Mouse (Mus musculus) CH12.LX (cell line): Measurements from ENCODE around the gene Alg9. TPM values are rescaled to one million over a fixed set of nuclear protein-coding genes. Genes with fewer than 3 reads are reported as not detected.

Experiments used
- DNase-seq: peaks from one replicate; pipeline ENCODE4 v3.0.0-alpha.2; 2013; ENCODE audit errors: extremely low read depth
- H3K27ac ChIP-seq: 2 replicates; pipeline ENCODE4 v1.5.1; 2012; ENCODE audit warnings: low read depth, mild to moderate bottlenecking, control low read depth, moderate library complexity; ENCODE audit not compliant: insufficient read depth
- H3K27me3 ChIP-seq: replicated peaks from 2 replicates; pipeline ENCODE3; 2012; ENCODE audit warnings: inconsistent platforms
- H3K36me3 ChIP-seq, 2 experiments: replicated peaks in 1 of 2; 2 replicates each; pipeline versions ENCODE3 to v1.6.1; 2012; ENCODE audit warnings: inconsistent platforms in 1 of 2, low read length in 1 of 2, mild to moderate bottlenecking in 1 of 2, mixed read lengths in 1 of 2, moderate library complexity in 1 of 2; ENCODE audit not compliant: control insufficient read depth in 1 of 2, insufficient read depth in 1 of 2
- H3K4me1 ChIP-seq, 2 experiments: 2 replicates each; pipeline ENCODE4 v1.6.1; 2012; ENCODE audit warnings: inconsistent platforms in 1 of 2, moderate library complexity in 1 of 2; ENCODE audit not compliant: insufficient read depth in 2 of 2, control insufficient read depth in 1 of 2
- H3K4me2 ChIP-seq: 2 replicates; pipeline ENCODE4 v1.6.1; 2012; ENCODE audit warnings: low read depth, mild to moderate bottlenecking, control low read depth; ENCODE audit not compliant: poor library complexity, insufficient read depth, severe bottlenecking
- H3K4me3 ChIP-seq, 3 experiments: fragments of 150-350 bp in 1 of 3; sonication (generic) in 1 of 3; replicated peaks in 1 of 3; 2 replicates each; pipeline versions ENCODE3 to v1.5.1; 2011 to 2012; ENCODE audit warnings: low read depth in 2 of 3, low read length in 2 of 3, mild to moderate bottlenecking in 2 of 3, moderate library complexity in 2 of 3, control low read depth in 1 of 3, improper control_type of control experiment in 1 of 3, inconsistent platforms in 1 of 3, mixed read lengths in 1 of 3; ENCODE audit not compliant: poor library complexity in 1 of 3
- H3K79me2 ChIP-seq: replicated peaks from 2 replicates; pipeline ENCODE4 v1.6.1; 2012; ENCODE audit warnings: mild to moderate bottlenecking, moderate library complexity; ENCODE audit not compliant: control insufficient read depth, poor library complexity, insufficient read depth, severe bottlenecking; ENCODE audit errors: extremely low read depth
- H3K9ac ChIP-seq: 2 replicates; pipeline ENCODE4 v1.6.1; 2012; ENCODE audit warnings: low read depth, mild to moderate bottlenecking, control low read depth, moderate library complexity; ENCODE audit not compliant: insufficient read depth
- H3K9me3 ChIP-seq: replicated peaks from 2 replicates; pipeline ENCODE3; 2012; ENCODE audit warnings: low read length, inconsistent platforms, mixed read lengths
- CHD1 ChIP-seq: IDR thresholded peaks from 2 replicates; pipeline ENCODE4 v1.6.1; 2012; ENCODE audit warnings: low read depth, low read length, improper control_type of control experiment, inconsistent platforms
- CHD2 ChIP-seq: IDR thresholded peaks from 2 replicates; pipeline ENCODE4 v1.6.1; 2011; ENCODE audit warnings: low read length, improper control_type of control experiment
- CTCF ChIP-seq, 2 experiments: IDR thresholded peaks in 1 of 2; conservative IDR thresholded peaks in 1 of 2; 2 replicates each; pipeline ENCODE4 v1.5.1; 2011 to 2012; ENCODE audit warnings: low read depth in 2 of 2, low read length in 2 of 2, improper control_type of control experiment in 1 of 2, inconsistent platforms in 1 of 2, mild to moderate bottlenecking in 1 of 2, moderate library complexity in 1 of 2
- ETS1 ChIP-seq: conservative IDR thresholded peaks from 2 replicates; pipeline ENCODE4 v1.6.1; 2012; ENCODE audit warnings: low read depth, mild to moderate bottlenecking, inconsistent platforms, low read length, improper control_type of control experiment, moderate library complexity
- GABPA ChIP-seq: IDR thresholded peaks from 2 replicates; pipeline ENCODE4 v1.6.1; 2012; ENCODE audit warnings: low read depth, low read length, improper control_type of control experiment, inconsistent platforms; ENCODE audit not compliant: insufficient replicate concordance
- HCFC1 ChIP-seq: IDR thresholded peaks from 2 replicates; pipeline ENCODE4 v1.6.1; 2012; ENCODE audit warnings: low read depth, mild to moderate bottlenecking, inconsistent platforms, low read length, improper control_type of control experiment
- IRF4 ChIP-seq: IDR thresholded peaks from 2 replicates; pipeline ENCODE4 v1.6.1; 2014; ENCODE audit warnings: low read depth, mild to moderate bottlenecking, inconsistent platforms, low read length, improper control_type of control experiment
- JUN ChIP-seq: IDR thresholded peaks from 2 replicates; pipeline ENCODE4 v1.6.1; 2011; ENCODE audit warnings: low read depth, mild to moderate bottlenecking, low read length, improper control_type of control experiment, moderate library complexity; ENCODE audit not compliant: insufficient read depth
- JUND ChIP-seq: conservative IDR thresholded peaks from 2 replicates; pipeline ENCODE4 v1.6.1; 2011; ENCODE audit warnings: low read depth, low read length, improper control_type of control experiment
- MAFK ChIP-seq: IDR thresholded peaks from 2 replicates; pipeline ENCODE4 v1.6.1; 2011; ENCODE audit warnings: low read length, improper control_type of control experiment; ENCODE audit not compliant: insufficient replicate concordance
- MAX ChIP-seq: IDR thresholded peaks from 2 replicates; pipeline ENCODE4 v1.6.1; 2011; ENCODE audit warnings: low read length, improper control_type of control experiment
- MEF2A ChIP-seq: IDR thresholded peaks from 2 replicates; pipeline ENCODE4 v1.6.1; 2014; ENCODE audit warnings: low read depth, mild to moderate bottlenecking, inconsistent platforms, low read length, improper control_type of control experiment, borderline replicate concordance
- MXI1 ChIP-seq: IDR thresholded peaks from 2 replicates; pipeline ENCODE4 v1.6.1; 2011; ENCODE audit warnings: mild to moderate bottlenecking, low read depth, low read length, improper control_type of control experiment
- NELFE ChIP-seq: IDR thresholded peaks from 2 replicates; pipeline ENCODE4 v1.6.1; 2011; ENCODE audit warnings: low read depth, low read length, improper control_type of control experiment
- PAX5 ChIP-seq: IDR thresholded peaks from 2 replicates; pipeline ENCODE4 v1.6.1; 2012; ENCODE audit warnings: low read length, inconsistent platforms, mixed read lengths
- POLR2A ChIP-seq: IDR thresholded peaks from 2 replicates; pipeline ENCODE4 v1.6.1; 2011; ENCODE audit warnings: low read depth, mild to moderate bottlenecking, improper control_type of control experiment, low read length
- POLR2AphosphoS2 ChIP-seq: IDR thresholded peaks from 2 replicates; pipeline ENCODE4 v1.6.1; 2011; ENCODE audit warnings: low read depth, low read length, improper control_type of control experiment
- RAD21 ChIP-seq: IDR thresholded peaks from 2 replicates; pipeline ENCODE4 v1.6.1; 2011; ENCODE audit warnings: low read depth, mild to moderate bottlenecking, low read length, improper control_type of control experiment, moderate library complexity
- RCOR1 ChIP-seq: conservative IDR thresholded peaks from 2 replicates; pipeline ENCODE4 v1.6.1; 2012; ENCODE audit warnings: low read depth, mild to moderate bottlenecking, inconsistent platforms, low read length, improper control_type of control experiment
- SMC3 ChIP-seq: IDR thresholded peaks from 2 replicates; pipeline ENCODE4 v1.6.1; 2011; ENCODE audit warnings: low read depth, low read length, improper control_type of control experiment
- TBP ChIP-seq: conservative IDR thresholded peaks from 2 replicates; pipeline ENCODE4 v1.6.1; 2011; ENCODE audit warnings: low read depth, low read length, improper control_type of control experiment
- TCF12 ChIP-seq: IDR thresholded peaks from 2 replicates; pipeline ENCODE4 v1.6.1; 2014; ENCODE audit warnings: low read depth, mild to moderate bottlenecking, inconsistent platforms, low read length, improper control_type of control experiment
- UBTF ChIP-seq: IDR thresholded peaks from 2 replicates; pipeline ENCODE4 v1.6.1; 2012; ENCODE audit warnings: low read depth, mild to moderate bottlenecking, inconsistent platforms, low read length, improper control_type of control experiment, moderate library complexity
- USF1 ChIP-seq: IDR thresholded peaks from 2 replicates; pipeline ENCODE4 v1.6.1; 2014; ENCODE audit warnings: low read depth, mild to moderate bottlenecking, inconsistent platforms, low read length, improper control_type of control experiment
- USF2 ChIP-seq: conservative IDR thresholded peaks from 2 replicates; pipeline ENCODE4 v1.6.1; 2011; ENCODE audit warnings: low read depth, low read length, improper control_type of control experiment
- ZMIZ1 ChIP-seq: IDR thresholded peaks from 2 replicates; pipeline ENCODE4 v1.6.1; 2012; ENCODE audit warnings: low read depth, mild to moderate bottlenecking, inconsistent platforms, low read length, improper control_type of control experiment
- ZNF384 ChIP-seq: IDR thresholded peaks from 2 replicates; pipeline ENCODE4 v1.6.1; 2012; ENCODE audit warnings: low read depth, low read length, improper control_type of control experiment, inconsistent platforms
- dilution Hi-C: fragments of 300-500 bp; cut with MboI; formaldehyde crosslinking; loops from 2 replicates; pipeline ENCODE4 v1.14.3; 2020; ENCODE audit warnings: low sequenced_read_pairs; ENCODE audit not compliant: extremely low pct_unique_long_range_greater_than_20kb, extremely low pct_ligation_motif_present
- in situ Hi-C: fragments of 300-500 bp; cut with MboI; formaldehyde crosslinking; loops from 3 replicates; pipeline ENCODE4 v1.14.3; 2019; ENCODE audit warnings: low sequenced_read_pairs, low pct_ligation_motif_present, low pct_unique_long_range_greater_than_20kb, mixed read lengths
- polyA plus RNA-seq: library from polyadenylated mRNA; unstranded; fragments of >175 nt; gene quantifications from 2 replicates; pipeline ENCODE4 v1.2.1, GENCODE M21; 2012; ENCODE audit warnings: low read depth; ENCODE audit not compliant: insufficient read length
- total RNA-seq, 2 experiments: library from RNA; depleted of rRNA; stranded (reverse); fragments of 300-350 nt in 1 of 2; fragments of >200 nt in 1 of 2; gene quantifications; 2 replicates each; pipeline ENCODE4 v1.2.3; 2012 to 2014

The Alg9 gene
- total and polyA plus RNA-seq, 3 experiments = 25.7 to 40.1 (median 39.6) TPM

DNA sequence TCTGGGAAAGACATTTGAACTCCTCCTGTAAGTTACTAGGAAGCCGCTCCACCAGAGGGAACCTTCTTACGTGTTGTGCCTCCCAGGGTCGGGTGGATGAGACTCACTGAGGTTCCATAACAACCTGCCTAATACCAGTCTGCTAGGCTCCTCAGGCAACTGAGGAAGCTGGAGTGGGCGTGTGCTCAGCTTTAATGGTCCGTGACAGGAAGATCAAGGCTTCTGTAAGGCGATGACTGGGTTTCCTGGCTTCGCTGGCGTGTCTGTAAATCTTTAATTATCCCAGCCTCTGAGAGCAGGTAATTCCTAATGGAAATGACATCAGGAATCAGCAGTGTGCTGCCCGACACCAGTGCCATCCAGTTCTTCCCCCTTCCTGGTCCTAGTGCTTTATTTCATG is 70.7 kb downstream of the Alg9 start:
- Histone ChIP-seq H3K36me3 (peaks cover 11 to 35% of the 10 kb centered on the region in 2 experiments), H3K4me2 (no peak overlapping the region), H3K9ac (no peak overlapping the region), H3K27me3 (no peaks in the 10 kb centered on the region), H3K4me1 (peaks cover 13 to 32% of the 10 kb centered on the region in 2 experiments), H3K9me3 (no peaks in the 10 kb centered on the region), H3K27ac (no peak overlapping the region), H3K4me3 (no peak overlapping the region), H3K79me2 (no peaks in the 10 kb centered on the region)
- TF ChIP-seq UBTF (no peak), USF2 (no peak), ETS1 (no peak), MEF2A (no peak), CHD2 (no peak), JUND (no peak), ZNF384 (no peak), JUN (no peak), CTCF (conservative IDR thresholded peaks at IDR 0.05 in 1 of 2, IDR thresholded peaks at IDR 0.05 in 1 of 2; ENCODE audit: low read depth in 2 of 2, low read length in 2 of 2) (no peak), GABPA (no peak), USF1 (no peak), RAD21 (no peak), TBP (no peak), SMC3 (no peak)
- dilution Hi-C loops (no loop called here), in situ Hi-C loops (loop anchor here (25.0 kb wide), 1 partner anchor 292 kb away; no protein-coding TSS in a partner anchor)
- no peak for DNase-seq

DNA sequence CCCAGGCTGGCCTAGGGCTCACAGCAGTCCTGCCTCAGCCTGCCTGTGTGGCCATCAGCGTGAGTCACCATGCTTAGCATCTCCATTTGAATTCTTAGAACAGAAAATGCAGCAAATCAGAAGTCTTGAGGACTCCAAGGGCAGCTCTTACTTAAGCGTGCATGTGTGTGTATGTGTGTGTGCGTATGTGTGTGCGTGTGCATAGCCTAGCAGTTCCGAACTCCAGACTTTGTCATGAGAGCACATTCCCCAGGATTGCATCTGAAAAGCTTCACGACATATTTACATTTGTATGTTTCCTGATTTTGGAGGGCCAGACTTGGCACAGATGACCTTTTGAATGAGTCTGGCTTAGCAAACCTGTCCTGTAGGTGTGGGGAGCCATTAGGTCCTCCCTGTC is 72.3 kb downstream of the Alg9 start:
- Histone ChIP-seq H3K36me3 (peaks cover 11 to 25% of the 10 kb centered on the region in 2 experiments), H3K4me1 (peaks cover 20 to 24% of the 10 kb centered on the region in 2 experiments), H3K27ac (no peak overlapping the region), H3K4me3 (no peak overlapping the region), H3K4me2 (no peak overlapping the region), H3K79me2 (no peaks in the 10 kb centered on the region), H3K9ac (no peak overlapping the region), H3K9me3 (no peaks in the 10 kb centered on the region), H3K27me3 (no peaks in the 10 kb centered on the region)
- dilution Hi-C loops = no loop called here
- no peak for DNase-seq
- TF ChIP-seq IRF4 (no peak), TBP (no peak), NELFE (no peak), CHD1 (no peak), ZMIZ1 (no peak), TCF12 (no peak), CHD2 (no peak), MXI1 (no peak), ZNF384 (no peak), POLR2AphosphoS2 (no peak), MAX (no peak), MAFK (no peak), RCOR1 (no peak), UBTF (no peak), RAD21 (no peak), HCFC1 (no peak), PAX5 (no peak), POLR2A (no peak)
- in situ Hi-C loops = loop anchor here (25.0 kb wide), 1 partner anchor 290 kb away; no protein-coding TSS in a partner anchor
